Mouse (Mus musculus) testis, adult 2 months (tissue): ENCODE data around the gene Sit1. TPM values are rescaled to one million over a fixed set of nuclear protein-coding genes. Genes with fewer than 3 reads are reported as not detected.

Experiments used
- H3K27ac ChIP-seq: fragments of 200-500 bp; 2 replicates; pipeline ENCODE4 v1.5.1; 2012; ENCODE audit warnings: low read depth, low read length; ENCODE audit not compliant: control insufficient read depth, insufficient read depth
- H3K27me3 ChIP-seq: fragments of 200-500 bp; 2 replicates; pipeline ENCODE4 v1.6.1; 2012; ENCODE audit warnings: mild to moderate bottlenecking, low read length, moderate library complexity; ENCODE audit not compliant: control insufficient read depth, insufficient read depth
- H3K36me3 ChIP-seq: fragments of 200-500 bp; 2 replicates; pipeline ENCODE4 v1.6.1; 2012; ENCODE audit warnings: mild to moderate bottlenecking, low read length; ENCODE audit not compliant: control insufficient read depth, insufficient read depth
- H3K4me1 ChIP-seq: fragments of 200-500 bp; 2 replicates; pipeline ENCODE4 v1.6.1; 2012; ENCODE audit warnings: low read length; ENCODE audit not compliant: control insufficient read depth, insufficient read depth
- H3K4me3 ChIP-seq: fragments of 200-500 bp; 2 replicates; pipeline ENCODE4 v1.5.1; 2012; ENCODE audit warnings: low read depth, mild to moderate bottlenecking, low read length, moderate library complexity, mixed read lengths; ENCODE audit not compliant: control insufficient read depth
- CTCF ChIP-seq: fragments of 200-500 bp; IDR thresholded peaks from 2 replicates; pipeline ENCODE4 v1.5.1; 2012; ENCODE audit warnings: low read depth, mild to moderate bottlenecking, inconsistent platforms, low read length, moderate library complexity; ENCODE audit not compliant: control insufficient read depth, insufficient read depth, insufficient replicate concordance
- POLR2A ChIP-seq: fragments of 200-500 bp; IDR thresholded peaks from 2 replicates; pipeline ENCODE4 v1.6.1; 2012; ENCODE audit warnings: low read depth, mild to moderate bottlenecking, inconsistent platforms, low read length, moderate library complexity; ENCODE audit not compliant: control insufficient read depth
- polyA plus RNA-seq: library from polyadenylated mRNA; depleted of rRNA; stranded (reverse); fragments of >200 nt; gene quantifications from 2 replicates; pipeline ENCODE4 v1.2.3, GENCODE M21; 2012

Gene Sit1
- polyA plus RNA-seq, 1 experiment: not detected

- Histone ChIP-seq H3K36me3 (no peaks in the 10 kb centered on the region), H3K4me3 (no peak overlapping the region), H3K27me3 (no peaks in the 10 kb centered on the region), H3K27ac (no peak overlapping the region), H3K4me1 (peaks cover 11% of the 10 kb centered on the region)
- TF ChIP-seq CTCF (no peak), POLR2A (no peak)
Measured at GRCm38 (mm10) chr4:43515764-43516708, 32.5 kb upstream of the Sit1 start.

GRCm38 (mm10) chr4:43513791-43514190 is 30.3 kb upstream of the Sit1 start:
- Histone ChIP-seq H3K36me3 (no peaks in the 10 kb centered on the region), H3K27ac (no peak overlapping the region), H3K27me3 (no peaks in the 10 kb centered on the region), H3K4me3 (no peak overlapping the region), H3K4me1 (no peaks in the 10 kb centered on the region; the same call in 1 of the 2 replicates)
- TF ChIP-seq CTCF (no peak), POLR2A (no peak)

DNA sequence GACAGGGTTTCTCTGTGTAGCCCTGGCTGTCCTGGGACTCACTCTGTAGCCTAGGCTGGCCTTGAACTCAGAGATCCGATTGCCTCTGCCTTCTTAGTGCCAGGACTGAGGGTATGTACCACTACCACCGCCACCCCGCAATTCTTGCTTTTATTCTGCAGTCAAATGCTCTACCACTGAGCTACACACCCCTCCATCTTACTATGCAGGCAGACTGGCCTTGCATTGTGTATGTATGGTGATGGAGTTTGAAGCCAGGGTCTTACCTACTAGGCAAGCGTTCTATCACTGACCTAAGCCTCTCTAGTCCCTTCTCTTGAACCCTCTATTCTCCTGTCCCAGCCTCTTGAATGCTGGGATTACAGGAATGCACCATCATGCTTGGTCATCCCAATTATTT is 29.8 kb upstream of the Sit1 start:
- no peaks in the 10 kb centered on the region for H3K36me3 ChIP-seq
- H3K4me1 ChIP-seq: no peaks in the 10 kb centered on the region; the same call in 1 of the 2 replicates
- no peak overlapping the region for H3K4me3 ChIP-seq
- no peak for TF ChIP-seq POLR2A
- no peak for TF ChIP-seq CTCF
- H3K27ac ChIP-seq: no peak overlapping the region
- no peaks in the 10 kb centered on the region for H3K27me3 ChIP-seq

GRCm38 (mm10) chr4:43512653-43513052 is 29.1 kb upstream of the Sit1 start:
- Histone ChIP-seq H3K27ac (no peak overlapping the region), H3K36me3 (no peaks in the 10 kb centered on the region), H3K27me3 (no peaks in the 10 kb centered on the region), H3K4me1 (no peaks in the 10 kb centered on the region; the same call in 1 of the 2 replicates), H3K4me3 (no peak overlapping the region)
- no peak for TF ChIP-seq CTCF
- no peak for TF ChIP-seq POLR2A

DNA sequence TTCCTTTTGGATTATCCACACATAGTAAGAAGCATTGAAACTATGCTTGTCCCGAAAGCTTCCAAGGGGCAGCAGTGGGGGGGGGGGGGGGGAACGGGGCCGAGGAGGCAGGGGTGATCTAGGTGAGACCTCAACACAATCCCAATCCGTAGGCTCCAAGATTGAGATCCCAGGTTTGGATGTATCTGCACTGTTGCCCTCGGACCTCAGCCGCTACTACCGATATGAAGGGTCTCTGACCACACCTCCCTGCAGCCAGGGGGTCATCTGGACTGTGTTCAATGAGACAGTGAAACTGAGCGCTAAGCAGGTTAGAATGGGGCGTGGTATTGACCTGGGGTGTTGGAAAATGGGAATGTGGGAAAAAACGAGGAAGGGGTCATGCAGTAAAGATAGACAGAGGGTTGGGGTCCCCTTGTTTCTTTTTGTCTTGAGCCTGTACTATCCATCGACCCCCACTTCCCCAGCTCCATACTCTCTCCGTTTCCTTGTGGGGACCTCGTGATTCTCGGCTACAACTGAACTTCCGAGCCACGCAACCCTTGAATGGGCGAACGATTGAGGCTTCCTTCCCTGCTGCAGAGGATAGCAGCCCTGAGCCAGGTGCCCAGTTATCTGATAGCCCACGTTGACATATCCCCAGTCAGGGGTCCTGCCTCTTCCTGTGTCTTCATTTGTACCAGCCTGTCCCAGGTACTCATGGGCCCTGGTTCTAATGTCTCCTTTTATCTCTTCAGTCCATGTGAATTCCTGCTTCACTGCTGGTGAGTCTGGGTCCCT is 28.3 kb upstream of the Sit1 start:
- TF ChIP-seq CTCF (no peak), POLR2A (no peak)
- no peak overlapping the region for H3K27ac ChIP-seq
- H3K36me3 ChIP-seq: no peaks in the 10 kb centered on the region
- H3K4me3 ChIP-seq: no peak overlapping the region
- no peaks in the 10 kb centered on the region for H3K27me3 ChIP-seq
- no peaks in the 10 kb centered on the region; the same call in 1 of the 2 replicates for H3K4me1 ChIP-seq

DNA sequence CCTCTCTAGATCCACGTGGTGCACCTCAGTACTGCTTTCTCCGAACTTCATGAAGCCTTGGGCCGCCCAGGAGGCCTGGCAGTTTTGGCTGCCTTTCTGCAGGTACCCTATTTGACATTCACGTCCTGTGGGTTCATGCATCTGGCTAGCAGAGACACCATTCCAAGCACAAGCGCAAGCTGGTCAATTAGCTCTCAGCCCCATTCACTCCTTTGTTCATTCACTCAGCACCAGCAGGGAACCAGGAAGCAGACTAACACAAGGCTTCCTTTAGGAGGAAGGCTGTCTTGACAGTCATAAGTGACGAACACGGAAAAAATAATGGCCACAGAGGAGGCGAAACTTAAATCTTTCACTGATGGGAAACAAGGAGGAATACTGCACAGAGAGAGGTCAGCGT is 25.6 kb upstream of the Sit1 start:
- H3K27ac ChIP-seq: no peak overlapping the region
- no peak overlapping the region for H3K4me3 ChIP-seq
- H3K36me3 ChIP-seq: no peaks in the 10 kb centered on the region
- H3K27me3 ChIP-seq: no peaks in the 10 kb centered on the region
- TF ChIP-seq POLR2A (no peak), CTCF (no peak)
- H3K4me1 ChIP-seq: no peaks in the 10 kb centered on the region

DNA sequence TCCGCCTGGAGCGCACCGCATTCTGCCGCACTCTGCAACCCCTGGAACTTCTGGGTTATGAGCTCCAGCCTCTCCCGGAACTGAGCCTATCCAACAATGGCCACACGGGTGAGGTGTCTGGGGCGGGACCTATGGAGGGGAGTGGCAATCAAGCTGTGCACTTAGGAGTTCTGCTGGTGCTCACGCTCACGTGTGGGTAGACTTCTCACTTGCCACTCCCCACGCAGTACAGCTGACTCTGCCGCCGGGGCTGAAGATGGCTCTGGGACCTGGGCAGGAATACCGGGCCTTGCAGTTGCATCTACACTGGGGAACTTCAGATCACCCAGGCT is 25.1 kb upstream of the Sit1 start:
- Histone ChIP-seq H3K27me3 (no peaks in the 10 kb centered on the region), H3K27ac (no peak overlapping the region), H3K36me3 (no peaks in the 10 kb centered on the region), H3K4me3 (no peak overlapping the region), H3K4me1 (no peaks in the 10 kb centered on the region)
- TF ChIP-seq CTCF (no peak), POLR2A (no peak)

DNA sequence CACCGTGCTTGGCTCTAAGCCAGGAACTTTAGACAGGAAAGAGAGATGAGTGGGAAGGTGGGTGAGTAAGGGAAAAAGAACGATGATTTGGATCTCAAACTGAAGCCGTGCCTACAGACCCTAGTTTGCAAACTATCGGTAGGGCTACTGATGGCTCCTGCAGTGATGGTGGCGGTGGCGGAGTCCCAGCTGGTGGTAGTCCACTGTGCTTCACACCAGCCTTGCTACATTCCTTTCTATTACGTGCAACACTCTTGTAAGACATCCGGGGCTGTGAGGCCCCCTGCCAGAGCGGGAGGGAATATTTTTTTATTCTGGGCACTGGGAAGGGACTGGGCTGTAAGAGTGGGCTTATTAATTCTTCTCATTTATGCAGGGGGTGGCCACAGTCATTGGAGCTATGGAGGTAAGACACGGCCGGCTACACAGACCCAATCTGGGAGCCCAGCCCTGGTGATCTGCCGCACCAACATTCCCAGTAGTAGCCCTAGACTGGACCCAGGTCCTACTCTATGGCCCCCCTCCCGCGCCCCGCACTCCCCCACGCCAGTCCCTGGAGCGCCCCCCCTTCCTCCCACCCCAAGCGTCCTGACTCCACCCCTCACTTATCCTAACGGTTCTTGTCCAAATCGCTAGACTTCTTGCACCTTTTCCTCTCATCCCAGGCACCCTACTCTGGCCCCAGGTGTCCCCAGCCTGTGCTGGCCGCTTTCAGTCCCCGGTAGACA is 24.6 kb upstream of the Sit1 start:
- no peaks in the 10 kb centered on the region for H3K4me1 ChIP-seq
- no peaks in the 10 kb centered on the region for H3K27me3 ChIP-seq
- H3K27ac ChIP-seq: no peak overlapping the region
- no peak for TF ChIP-seq CTCF
- TF ChIP-seq POLR2A: no peak
- H3K4me3 ChIP-seq: no peak overlapping the region
- no peaks in the 10 kb centered on the region for H3K36me3 ChIP-seq
